Mouse (Mus musculus): ENCODE measurements at regions not wholly inside any gene's neighbourhood (a gene's known extent, or its start where the extent isn't known, plus 50 kb on each side); places are given as distances from the start of the nearest gene placed in this dataset.

- no peak for DNase-seq
These were observed 174.7 kb upstream of the Ptbp2 start for GRCm38 (mm10) chr3:119958799-119959467.

GRCm38 (mm10) chr3:119957529-119957928, 173.3 kb upstream of the Ptbp2 start:
- DNase-seq: no peak

GRCm38 (mm10) chr3:119955745-119956615, 171.7 kb upstream of the Ptbp2 start:
- no peak for DNase-seq

- DNase-seq: no peak
These were observed 166.5 kb upstream of the Ptbp2 start for GRCm38 (mm10) chr3:119950721-119951120.

GRCm38 (mm10) chr3:119950070-119950469, 165.8 kb upstream of the Ptbp2 start:
- no peak for DNase-seq

GRCm38 (mm10) chr3:119949620-119950019, 165.4 kb upstream of the Ptbp2 start:
- no peak for DNase-seq

- DNase-seq: peak; percentile 9 to 14
These were observed 164.8 kb upstream of the Ptbp2 start for GRCm38 (mm10) chr3:119949041-119949470.

- DNase-seq: no peak
These were observed 162.9 kb upstream of the Ptbp2 start for GRCm38 (mm10) chr3:119947126-119947525.

- DNase-seq: no peak
These were observed 159.8 kb upstream of the Ptbp2 start for GRCm38 (mm10) chr3:119944115-119944514.

GRCm38 (mm10) chr3:119939091-119939490, 154.8 kb upstream of the Ptbp2 start:
- no peak for DNase-seq

GRCm38 (mm10) chr3:119938425-119938824, 154.2 kb upstream of the Ptbp2 start:
- no peak for DNase-seq

GRCm38 (mm10) chr3:119936526-119936925, 152.3 kb upstream of the Ptbp2 start:
- no peak for DNase-seq

- peak; percentile 14 to 34 for DNase-seq
These were observed 148.8 kb upstream of the Ptbp2 start for GRCm38 (mm10) chr3:119933049-119933511.

- DNase-seq: no peak
These were observed 144.0 kb upstream of the Ptbp2 start for GRCm38 (mm10) chr3:119928281-119928680.

GRCm38 (mm10) chr3:119919501-119920141, 135.4 kb upstream of the Ptbp2 start:
- DNase-seq: no peak

GRCm38 (mm10) chr3:119915984-119916865, 132.0 kb upstream of the Ptbp2 start:
- no peak for DNase-seq

- no peak for DNase-seq
These were observed 127.3 kb upstream of the Ptbp2 start for GRCm38 (mm10) chr3:119911532-119911931.

GRCm38 (mm10) chr3:119904244-119904643, 120.0 kb upstream of the Ptbp2 start:
- no peak for DNase-seq

GRCm38 (mm10) chr3:119895141-119895540, 110.9 kb upstream of the Ptbp2 start:
- no peak for DNase-seq

GRCm38 (mm10) chr3:119894035-119894434, 109.8 kb upstream of the Ptbp2 start:
- DNase-seq: peak in 1 of 2 experiments; percentile 4

- DNase-seq: no peak
These were observed 109.1 kb upstream of the Ptbp2 start for GRCm38 (mm10) chr3:119893165-119893910.
